Mouse (Mus musculus): ENCODE measurements around the gene Bcap29. TPM values are rescaled to one million over a fixed set of nuclear protein-coding genes. Genes with fewer than 3 reads are reported as not detected.
"Not testable (repeated sequence)": the region's sequence is repeated elsewhere in the genome, so short reads cannot be mapped to it uniquely, and the experiment has no call there.

The Bcap29 gene
- 10.3 and 11.3 TPM in 2 replicates for polyA plus RNA-seq (2012; rRNA removed)

DNA sequence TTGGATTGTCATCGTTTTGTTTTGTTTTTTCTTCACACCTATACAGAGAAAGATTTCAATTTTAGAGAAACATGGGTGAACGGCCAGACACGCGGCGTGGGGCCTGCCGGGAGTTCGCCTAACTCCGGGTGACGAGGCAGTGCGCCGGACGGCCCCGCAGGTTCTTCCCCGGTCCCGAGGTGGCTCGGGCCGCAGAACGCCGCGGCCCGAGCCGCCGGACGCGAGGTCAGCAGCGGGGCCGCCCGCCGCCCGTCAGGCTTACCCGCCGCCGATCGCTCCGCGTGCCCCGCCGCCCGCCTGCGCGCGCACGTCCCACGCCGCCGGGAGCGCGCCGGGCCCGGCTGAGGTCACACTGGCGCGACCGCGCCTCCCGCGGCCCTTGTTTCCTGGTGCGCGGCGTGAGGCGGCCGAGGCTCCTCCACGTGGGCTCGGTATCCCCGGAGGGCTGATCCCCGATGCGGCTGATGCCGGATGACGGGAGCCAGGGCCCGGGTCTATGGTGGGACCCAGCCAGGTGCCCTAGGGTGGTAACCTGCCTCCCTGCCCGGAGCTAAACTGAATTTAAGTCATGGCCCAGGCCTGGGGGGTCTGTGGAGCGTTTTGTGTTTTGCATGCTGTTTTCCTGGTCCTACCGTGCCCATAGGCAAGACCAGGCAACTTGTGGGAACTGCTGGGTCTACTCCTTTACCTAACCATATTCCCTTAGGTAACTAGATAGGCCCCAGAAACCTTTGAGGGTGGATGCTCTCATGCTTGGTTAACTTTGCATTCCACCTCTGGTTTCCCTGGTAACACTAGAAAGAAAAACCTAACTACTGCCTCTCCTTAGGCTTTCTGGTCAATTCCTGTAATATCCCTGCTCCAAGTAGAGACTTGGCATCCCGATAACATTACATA lies at the start of gene Bcap29:
Gene Bcap29, minus strand, starts transcription at position 316 of the 897 bp plus-strand sequence.
- TF ChIP-seq CTCF (IDR thresholded peaks at IDR 0.05; ENCODE audit: borderline replicate concordance, extremely low read depth, insufficient read depth, insufficient read length) (no peak), POLR2A (IDR thresholded peaks at IDR 0.05; ENCODE audit: borderline replicate concordance, extremely low read depth, insufficient read depth, insufficient read length, poor library complexity, severe bottlenecking) (peak; percentile 30; the same call in 1 of the 2 replicates)
- peak; percentile 82 for DNase-seq (ENCODE audit: low read depth)

DNA sequence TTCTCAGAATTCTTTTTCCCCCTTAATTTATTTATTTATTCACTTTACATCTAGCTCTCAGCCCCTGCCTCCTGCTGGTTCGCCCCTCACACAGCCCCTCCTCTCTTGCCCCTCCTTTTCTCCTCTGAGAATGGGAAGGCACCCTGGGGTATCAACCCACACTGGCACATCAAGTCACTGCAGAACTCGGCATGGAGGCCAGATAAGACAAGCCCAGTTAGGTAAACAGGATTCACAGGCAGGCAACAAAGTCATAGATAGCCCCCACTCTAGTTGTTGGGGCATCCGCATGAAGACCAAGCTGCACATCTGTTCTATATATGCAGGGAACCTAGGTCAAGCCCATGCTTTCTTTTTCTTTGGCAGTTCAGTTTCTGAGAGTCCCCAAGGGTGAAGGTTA lies 32.7 kb upstream of the Bcap29 start:
- DNase-seq (ENCODE audit: low read depth): no peak
- TF ChIP-seq POLR2A (IDR thresholded peaks at IDR 0.05; ENCODE audit: borderline replicate concordance, extremely low read depth, insufficient read depth, insufficient read length, poor library complexity, severe bottlenecking): no peak
- TF ChIP-seq CTCF (IDR thresholded peaks at IDR 0.05; ENCODE audit: borderline replicate concordance, extremely low read depth, insufficient read depth, insufficient read length): no peak

DNA sequence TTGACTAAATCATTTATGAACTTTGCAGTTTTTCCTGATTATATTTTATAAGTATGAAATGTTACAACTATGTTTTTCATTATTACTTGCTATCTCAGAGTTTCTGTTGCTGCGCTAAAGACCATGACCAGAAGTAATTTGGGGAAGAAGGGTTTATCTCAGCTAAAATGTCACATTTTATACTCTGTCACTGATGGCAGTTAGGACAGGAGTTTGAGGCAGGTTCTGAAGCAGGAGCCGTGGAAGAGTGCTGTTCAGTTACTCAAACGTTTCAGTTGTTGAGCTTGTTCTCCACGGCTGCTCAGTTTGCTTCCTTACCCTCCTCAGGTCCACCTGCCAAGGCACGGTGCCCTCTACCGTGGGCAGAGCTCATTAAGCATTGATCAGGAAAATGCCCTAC lies 31.5 kb upstream of the Bcap29 start:
- no peak for TF ChIP-seq CTCF (IDR thresholded peaks at IDR 0.05; ENCODE audit: borderline replicate concordance, extremely low read depth, insufficient read depth, insufficient read length)
- TF ChIP-seq POLR2A (IDR thresholded peaks at IDR 0.05; ENCODE audit: borderline replicate concordance, extremely low read depth, insufficient read depth, insufficient read length, poor library complexity, severe bottlenecking): no peak
- DNase-seq (ENCODE audit: low read depth): no peak

DNA sequence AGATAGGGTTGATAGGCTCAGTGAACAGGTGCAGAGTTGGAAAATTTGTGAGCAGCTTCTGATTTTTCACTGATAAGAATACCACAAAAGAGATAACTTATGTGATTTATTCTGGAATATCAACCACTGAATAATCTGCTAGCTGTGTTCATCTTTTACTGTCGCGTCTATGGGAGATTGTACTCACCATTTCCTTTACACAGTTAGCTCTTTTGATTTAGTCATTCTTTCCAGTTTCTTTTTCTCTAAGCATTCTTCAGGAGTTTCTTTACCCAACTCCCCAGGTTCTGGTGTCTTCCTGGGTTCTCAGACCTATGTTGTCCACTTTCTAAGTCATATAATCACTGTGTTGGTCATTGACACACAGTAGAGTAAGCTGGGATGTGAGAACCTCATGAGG lies 22.4 kb upstream of the Bcap29 start:
- DNase-seq (ENCODE audit: low read depth): no peak
- TF ChIP-seq CTCF (IDR thresholded peaks at IDR 0.05; ENCODE audit: borderline replicate concordance, extremely low read depth, insufficient read depth, insufficient read length) (no peak), POLR2A (IDR thresholded peaks at IDR 0.05; ENCODE audit: borderline replicate concordance, extremely low read depth, insufficient read depth, insufficient read length, poor library complexity, severe bottlenecking) (no peak)

DNA sequence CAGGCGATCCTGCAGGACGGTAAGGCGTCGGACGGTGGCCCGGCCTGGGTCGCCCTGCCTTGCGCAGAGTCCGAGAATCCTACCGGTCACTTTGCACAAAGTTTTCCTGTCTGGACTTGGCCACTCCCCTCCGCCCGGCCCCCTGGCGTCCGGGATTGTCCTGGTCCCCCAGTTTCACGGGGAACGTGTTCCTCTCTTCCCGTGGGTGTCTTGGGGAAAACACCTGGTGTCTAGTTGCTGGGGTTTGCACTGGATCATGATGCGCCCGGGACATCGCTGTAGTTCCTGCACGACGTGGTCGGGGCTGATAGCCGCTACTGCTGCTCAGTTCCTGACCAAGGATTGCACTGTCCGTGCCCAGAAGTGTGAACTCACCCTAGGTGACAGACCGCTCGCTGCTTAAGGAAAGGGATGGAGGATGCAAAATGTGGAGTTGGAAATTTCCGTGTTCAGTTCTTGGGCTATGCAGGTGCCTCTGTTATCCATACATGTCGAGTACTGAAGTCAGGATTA lies 20.6 kb upstream of the Bcap29 start:
- TF ChIP-seq POLR2A (IDR thresholded peaks at IDR 0.05; ENCODE audit: borderline replicate concordance, extremely low read depth, insufficient read depth, insufficient read length, poor library complexity, severe bottlenecking) (no peak), CTCF (IDR thresholded peaks at IDR 0.05; ENCODE audit: borderline replicate concordance, extremely low read depth, insufficient read depth, insufficient read length) (peak; percentile 46; the same call in 1 of the 2 replicates)

DNA sequence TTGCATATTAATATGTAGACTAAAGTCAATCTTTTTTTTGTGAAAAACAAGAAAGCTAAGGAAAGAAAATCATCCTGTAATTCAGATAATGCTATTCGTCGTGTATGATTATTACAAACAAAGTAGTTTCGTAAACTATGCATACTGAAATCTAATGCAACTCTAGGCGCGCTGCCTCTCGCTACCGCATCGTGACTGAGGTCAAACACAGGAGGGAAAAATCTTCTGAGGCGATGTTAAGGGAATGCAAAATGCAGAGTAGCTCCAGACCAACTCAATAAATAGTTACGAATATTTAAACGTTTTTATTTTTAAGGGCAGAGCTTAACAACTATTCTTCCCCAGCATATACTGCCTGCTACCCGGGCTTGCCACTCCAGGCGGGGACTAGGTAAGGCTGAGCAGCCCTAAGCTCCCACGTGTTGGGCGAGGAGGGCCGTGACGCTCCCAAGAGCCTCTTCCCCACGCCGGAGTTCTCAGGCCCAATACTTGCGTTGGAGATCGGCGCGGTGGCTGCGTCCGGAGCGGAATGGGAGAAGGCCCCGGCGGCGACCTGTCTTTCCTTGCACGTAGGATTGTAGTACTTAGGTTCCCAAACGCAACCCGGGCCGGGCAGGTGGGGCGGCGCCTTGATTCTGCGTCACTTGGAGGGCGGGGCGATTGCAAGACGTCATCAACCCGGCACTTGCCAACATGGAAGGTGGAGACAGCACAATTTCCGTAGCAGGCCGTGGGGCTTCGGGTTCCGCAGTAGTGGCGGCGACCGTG lies 19.9 kb upstream of the Bcap29 start, which contains the start of the genes Dus4l and Cog5:
Gene Dus4l, minus strand, starts transcription at position 630 of the 768 bp plus-strand sequence.
Gene Cog5, plus strand, starts transcription at position 673 of the 768 bp plus-strand sequence.
- TF ChIP-seq POLR2A (IDR thresholded peaks at IDR 0.05; ENCODE audit: borderline replicate concordance, extremely low read depth, insufficient read depth, insufficient read length, poor library complexity, severe bottlenecking): peak; percentile 25; the same call in 1 of the 2 replicates
- TF ChIP-seq CTCF (IDR thresholded peaks at IDR 0.05; ENCODE audit: borderline replicate concordance, extremely low read depth, insufficient read depth, insufficient read length): no peak
- DNase-seq (ENCODE audit: low read depth): peak; percentile 97

More for the DNA sequence above, 20.6 kb upstream of the Bcap29 start:
- no peak for DNase-seq (ENCODE audit: low read depth)

DNA sequence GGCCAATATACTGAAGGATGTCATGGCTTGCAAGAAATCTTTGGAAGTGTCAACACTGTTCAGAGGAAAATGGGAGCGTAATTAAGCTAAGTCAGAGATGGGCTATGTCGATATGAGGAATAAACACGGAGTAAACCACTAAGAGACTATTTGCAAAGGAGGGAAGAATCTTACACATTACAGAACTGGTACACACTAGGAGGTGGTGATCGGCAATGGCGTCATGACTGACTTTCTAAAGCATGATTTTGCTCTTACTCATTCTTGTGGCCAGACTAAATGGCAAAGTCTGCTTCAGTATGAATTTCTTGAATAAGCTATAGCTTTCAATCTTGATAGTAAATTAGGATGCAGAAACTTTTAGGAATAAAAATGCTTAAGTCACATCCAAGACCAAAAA lies 19.2 kb upstream of the Bcap29 start:
- TF ChIP-seq POLR2A (IDR thresholded peaks at IDR 0.05; ENCODE audit: borderline replicate concordance, extremely low read depth, insufficient read depth, insufficient read length, poor library complexity, severe bottlenecking) (no peak), CTCF (IDR thresholded peaks at IDR 0.05; ENCODE audit: borderline replicate concordance, extremely low read depth, insufficient read depth, insufficient read length) (no peak)
- DNase-seq (ENCODE audit: low read depth): no peak

DNA sequence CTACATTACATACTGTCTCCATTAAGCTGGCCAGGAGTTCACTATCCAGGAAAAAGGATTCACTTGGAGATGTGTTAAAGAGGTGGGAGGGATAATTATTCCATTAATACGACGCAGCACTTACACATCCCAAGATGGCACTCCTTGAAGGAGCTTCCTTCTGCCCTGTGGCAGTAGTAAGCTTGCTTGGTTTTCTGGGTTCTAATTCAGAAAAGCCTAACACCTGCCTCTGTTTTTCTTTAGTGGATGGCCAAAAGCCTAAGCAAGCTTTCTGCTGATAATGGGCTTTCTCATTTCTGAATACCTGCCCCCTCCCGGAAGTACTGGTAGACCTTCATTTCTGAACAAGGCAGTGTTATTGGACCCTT lies 766 bp upstream of the Bcap29 start:
- no peak for TF ChIP-seq POLR2A (IDR thresholded peaks at IDR 0.05; ENCODE audit: borderline replicate concordance, extremely low read depth, insufficient read depth, insufficient read length, poor library complexity, severe bottlenecking)
- TF ChIP-seq CTCF (IDR thresholded peaks at IDR 0.05; ENCODE audit: borderline replicate concordance, extremely low read depth, insufficient read depth, insufficient read length): no peak
- DNase-seq (ENCODE audit: low read depth): no peak

DNA sequence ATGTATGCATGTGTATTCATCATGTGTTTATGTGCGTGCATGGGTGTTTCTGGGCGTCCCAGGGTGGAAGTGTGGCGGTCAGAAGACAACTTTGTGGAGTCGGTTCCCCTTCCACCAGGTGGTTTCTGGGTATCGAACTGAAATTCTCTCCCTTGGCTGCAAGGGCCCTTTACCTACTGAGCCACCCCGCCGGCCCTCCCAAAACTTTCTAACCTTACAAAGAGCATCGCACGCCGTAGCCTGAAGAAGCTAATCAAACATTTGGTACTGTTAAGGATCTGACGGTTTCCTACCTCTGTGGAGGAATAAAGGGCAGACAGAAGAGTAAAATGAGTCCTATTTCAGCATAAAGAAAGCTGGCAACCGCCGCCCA lies 502 bp downstream of the Bcap29 start:
- DNase-seq (ENCODE audit: low read depth): peak; percentile 58
- TF ChIP-seq POLR2A (IDR thresholded peaks at IDR 0.05; ENCODE audit: borderline replicate concordance, extremely low read depth, insufficient read depth, insufficient read length, poor library complexity, severe bottlenecking) (no peak), CTCF (IDR thresholded peaks at IDR 0.05; ENCODE audit: borderline replicate concordance, extremely low read depth, insufficient read depth, insufficient read length) (no peak)

DNA sequence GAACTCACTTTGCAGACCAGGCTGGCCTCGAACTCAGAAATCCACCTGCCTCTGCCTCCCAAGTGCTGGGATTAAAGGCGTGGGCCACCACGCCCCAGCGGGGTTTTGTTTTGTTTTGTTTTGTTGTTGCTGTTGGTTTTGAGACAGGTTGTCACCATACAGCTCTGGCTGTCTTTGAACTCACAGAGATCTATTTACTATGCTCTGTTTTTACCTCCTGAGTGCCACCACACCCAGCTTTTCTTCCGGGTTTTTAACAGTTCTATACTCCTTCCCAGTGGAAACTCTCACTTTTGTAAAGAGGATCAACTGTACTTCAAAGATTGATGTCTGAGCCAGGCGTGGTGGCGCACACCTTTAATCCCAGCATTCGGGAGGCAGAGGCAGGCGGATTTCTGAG lies 6.1 kb downstream of the Bcap29 start:
- DNase-seq (ENCODE audit: low read depth): not testable (repeated sequence)

DNA sequence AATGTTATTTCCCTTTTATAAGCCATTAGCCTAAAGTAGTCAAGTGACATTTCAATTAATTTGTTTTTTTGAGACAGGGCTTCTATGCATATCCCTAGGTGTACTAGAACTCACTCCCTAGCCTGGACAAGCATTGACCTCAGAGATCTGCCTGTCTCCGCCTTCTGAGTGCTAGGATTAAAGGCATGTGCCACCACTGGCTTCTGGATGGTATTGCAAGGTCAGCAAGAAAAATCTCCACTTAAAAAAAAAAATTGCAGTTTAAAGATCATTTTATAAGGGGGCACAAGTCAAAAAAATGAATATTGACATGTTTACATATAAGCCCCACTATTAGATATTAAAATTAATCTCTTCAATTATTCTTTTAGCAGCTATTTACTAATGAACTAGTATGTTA lies 9.4 kb downstream of the Bcap29 start:
- TF ChIP-seq CTCF (IDR thresholded peaks at IDR 0.05; ENCODE audit: borderline replicate concordance, extremely low read depth, insufficient read depth, insufficient read length) (no peak), POLR2A (IDR thresholded peaks at IDR 0.05; ENCODE audit: borderline replicate concordance, extremely low read depth, insufficient read depth, insufficient read length, poor library complexity, severe bottlenecking) (no peak)
- no peak for DNase-seq (ENCODE audit: low read depth)
